ENCODE assay signal across 9 mouse cellular contexts in the genomic region with DNA sequence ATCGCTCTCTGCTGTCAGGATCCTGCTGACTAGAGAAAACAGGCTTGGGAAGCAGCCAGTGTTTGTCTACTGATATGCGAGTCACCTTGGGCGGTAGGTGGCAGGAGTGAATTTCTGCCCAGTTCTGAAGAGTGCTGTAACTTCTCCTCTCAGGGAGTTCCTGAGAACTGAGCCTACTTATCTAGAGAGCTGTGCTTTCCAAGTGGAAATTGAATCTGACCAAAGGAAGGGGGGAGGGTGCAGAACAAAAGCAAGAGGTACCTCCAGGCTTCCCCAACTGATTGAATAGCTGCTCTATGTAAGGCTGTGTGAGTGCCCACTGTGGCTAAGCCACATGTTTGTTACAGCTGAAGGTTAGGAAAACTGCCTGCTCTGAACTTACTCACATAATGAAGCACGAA.
DNase-seq lines count a peak whose midpoint lies in the region; ATAC-seq and TF ChIP-seq lines count a peak whose summit lies in the region.
"Had no signal": no experiment of that assay in that cellular context is flagged by ENCODE, and none has a peak within 500 bp of the region (broad histone marks: within the 10 kb centered on the region; RNA-seq: fewer than 3 reads in every experiment).

No protein-coding gene starts in this region.

- H3K9me3 ChIP-seq in kidney, postnatal 0 days (replicated peaks; ENCODE audit: low read length), result no peaks in the 10 kb centered on the region
- no peaks in the 10 kb centered on the region for H3K9me3 ChIP-seq in kidney, embryonic 14.5 days (ENCODE audit: control insufficient read depth, low read length)
- H3K9me3 ChIP-seq in embryonic facial prominence, embryonic 13.5 days, result no peaks in the 10 kb centered on the region
- H3K9me3 ChIP-seq in midbrain, postnatal 0 days (ENCODE audit: low read length), result no peaks in the 10 kb centered on the region

- no peak overlapping the region for H3K4me3 ChIP-seq in kidney, postnatal 0 days (replicated peaks; ENCODE audit: low read depth, low read length)
- no peak overlapping the region for H3K4me3 ChIP-seq in kidney, embryonic 14.5 days (ENCODE audit: low read length)
- H3K4me3 ChIP-seq in embryonic facial prominence, embryonic 13.5 days, result no peak overlapping the region
- H3K4me3 ChIP-seq in midbrain, postnatal 0 days (ENCODE audit: low read depth, low read length), result no peak overlapping the region

- no peak; the same call in 1 of the 2 replicates for ATAC-seq in kidney, postnatal 0 days (replicated peaks; ENCODE audit: low FRiP score, low read depth)
- ATAC-seq in kidney, embryonic 14.5 days (ENCODE audit: low FRiP score, low TSS enrichment), result no peak
- ATAC-seq in embryonic facial prominence, embryonic 13.5 days (ENCODE audit: insufficient number of reproducible peaks, insufficient read depth, low FRiP score, low TSS enrichment, low read depth), result no peak
- ATAC-seq in midbrain, postnatal 0 days (ENCODE audit: low FRiP score), result no peak
- no peak for ATAC-seq in megakaryocyte-erythroid progenitor cell, adult 5-6 weeks (replicated peaks; ENCODE audit: low FRiP score, low TSS enrichment, poor library complexity, severe bottlenecking)
- ATAC-seq: Patski had no signal

- WGBS in kidney, postnatal 0 days, result 63% methylated on average over 4 of the region's 4 CpGs
- 64% methylated on average over 4 of the region's 4 CpGs for WGBS in kidney, embryonic 14.5 days
- WGBS in embryonic facial prominence, embryonic 13.5 days, result 40% methylated on average over 4 of the region's 4 CpGs
- 25% methylated on average over 4 of the region's 4 CpGs for WGBS in midbrain, postnatal 0 days

- no peak overlapping the region for H3K9ac ChIP-seq in kidney, postnatal 0 days (ENCODE audit: low read depth, low read length)
- H3K9ac ChIP-seq in kidney, embryonic 14.5 days (ENCODE audit: low read depth, low read length), result no peak overlapping the region
- H3K9ac ChIP-seq in embryonic facial prominence, embryonic 13.5 days, result no peak overlapping the region
- H3K9ac ChIP-seq in midbrain, postnatal 0 days (replicated peaks; ENCODE audit: low read length, poor library complexity, severe bottlenecking), result no peak overlapping the region

- H3K27me3 ChIP-seq in kidney, postnatal 0 days (ENCODE audit: insufficient read depth, low read length), result no peaks in the 10 kb centered on the region
- no peaks in the 10 kb centered on the region for H3K27me3 ChIP-seq in kidney, embryonic 14.5 days (ENCODE audit: control insufficient read depth, insufficient read depth, low read length)
- H3K27me3 ChIP-seq in embryonic facial prominence, embryonic 13.5 days, result no peaks in the 10 kb centered on the region
- no peaks in the 10 kb centered on the region for H3K27me3 ChIP-seq in midbrain, postnatal 0 days (ENCODE audit: insufficient read depth, low read length)
- H3K27me3 ChIP-seq: Patski had no signal

- TF ChIP-seq CTCF in kidney, postnatal 0 days (IDR thresholded peaks at IDR 0.05; ENCODE audit: low read depth), result peak; percentile 6; the same call in 1 of the 2 replicates
- TF ChIP-seq CTCF in midbrain, postnatal 0 days (IDR thresholded peaks at IDR 0.05), result peak; percentile 23; the same call in 1 of the 2 replicates

- intact Hi-C loops in left cerebral cortex, postnatal 10 days (cut with DNase I), result no loop called here

- H3K36me3 ChIP-seq in kidney, postnatal 0 days (ENCODE audit: insufficient read depth, low read length), result no peaks in the 10 kb centered on the region
- H3K36me3 ChIP-seq in kidney, embryonic 14.5 days (ENCODE audit: control insufficient read depth, insufficient read depth, low read length), result no peaks in the 10 kb centered on the region
- H3K36me3 ChIP-seq in embryonic facial prominence, embryonic 13.5 days, result no peaks in the 10 kb centered on the region
- no peaks in the 10 kb centered on the region for H3K36me3 ChIP-seq in midbrain, postnatal 0 days (ENCODE audit: insufficient read depth, low read length)

- no peak overlapping the region for H3K4me2 ChIP-seq in kidney, postnatal 0 days (ENCODE audit: low read length)
- H3K4me2 ChIP-seq in kidney, embryonic 14.5 days (replicated peaks; ENCODE audit: low read depth, low read length), result no peak overlapping the region
- no peak overlapping the region for H3K4me2 ChIP-seq in embryonic facial prominence, embryonic 13.5 days
- H3K4me2 ChIP-seq in midbrain, postnatal 0 days (ENCODE audit: low read depth, low read length, poor library complexity, severe bottlenecking), result no peak overlapping the region

- no peak overlapping the region for H3K27ac ChIP-seq in kidney, postnatal 0 days
- no peak overlapping the region for H3K27ac ChIP-seq in kidney, embryonic 14.5 days (ENCODE audit: low read depth, low read length)
- H3K27ac ChIP-seq in embryonic facial prominence, embryonic 13.5 days, result peak overlapping the region; percentile 44; the same call in 1 of the 2 replicates
- no peak overlapping the region for H3K27ac ChIP-seq in midbrain, postnatal 0 days (ENCODE audit: low read depth, low read length)

- DNase-seq in kidney, postnatal 0 days (ENCODE audit: low spot score), result peak; percentile 14
- peak; percentile 16 for DNase-seq in kidney, postnatal 14 days
- DNase-seq in midbrain, postnatal 0 days (ENCODE audit: low spot score), result peak; percentile 19
- no peak for DNase-seq in urinary bladder, postnatal 10 days (ENCODE audit: low spot score)
- no peak for DNase-seq in left cerebral cortex, postnatal 10 days (ENCODE audit: extremely low spot score in 1 of 2, low spot score in 2 of 2)

- no peaks in the 10 kb centered on the region for H3K4me1 ChIP-seq in kidney, postnatal 0 days (replicated peaks; ENCODE audit: insufficient read depth, low read length)
- H3K4me1 ChIP-seq in kidney, embryonic 14.5 days (ENCODE audit: control insufficient read depth, insufficient read depth, low read length), result no peaks in the 10 kb centered on the region
- H3K4me1 ChIP-seq in embryonic facial prominence, embryonic 13.5 days, result peaks cover 10% of the 10 kb centered on the region
- H3K4me1 ChIP-seq in midbrain, postnatal 0 days (ENCODE audit: insufficient read depth, low read length), result no peaks in the 10 kb centered on the region

Comparison
In these comparisons a context has a peak if more than half of its experiments do, and no peak if none do; other contexts are left out.
1. DNase-seq: peak in kidney, postnatal 0 days (single experiment), kidney, postnatal 14 days (single experiment) and midbrain, postnatal 0 days (single experiment); none in urinary bladder, postnatal 10 days (single experiment) and left cerebral cortex, postnatal 10 days (0 of 2).